Mouse (Mus musculus) cerebellum, adult 2 months (tissue): ENCODE measurements around the gene Bpgm.

ENCODE experiments used
- CTCF ChIP-seq: fragments of 200-500 bp; IDR thresholded peaks from 2 replicates; pipeline ENCODE4 v1.5.1; 2011; ENCODE audit warnings: low read depth, mild to moderate bottlenecking, control low read depth, low read length, moderate library complexity, borderline replicate concordance; ENCODE audit not compliant: insufficient read depth
- POLR2A ChIP-seq: fragments of 200-500 bp; IDR thresholded peaks from 2 replicates; pipeline ENCODE4 v1.6.1; 2011; ENCODE audit warnings: low read length, control low read depth, borderline replicate concordance; ENCODE audit not compliant: insufficient read depth

GRCm38 (mm10) chr6:34528131-34528530, 52.1 kb downstream of the Bpgm start:
- TF ChIP-seq POLR2A (no peak), CTCF (no peak)
